Mouse (Mus musculus): Measurements from ENCODE around the gene Cers6. TPM values are rescaled to one million over a fixed set of nuclear protein-coding genes. Genes with fewer than 3 reads are reported as not detected.

Cers6 gene
- polyA plus RNA-seq, 1 experiment from 2014 or later: 34.0 TPM

DNA sequence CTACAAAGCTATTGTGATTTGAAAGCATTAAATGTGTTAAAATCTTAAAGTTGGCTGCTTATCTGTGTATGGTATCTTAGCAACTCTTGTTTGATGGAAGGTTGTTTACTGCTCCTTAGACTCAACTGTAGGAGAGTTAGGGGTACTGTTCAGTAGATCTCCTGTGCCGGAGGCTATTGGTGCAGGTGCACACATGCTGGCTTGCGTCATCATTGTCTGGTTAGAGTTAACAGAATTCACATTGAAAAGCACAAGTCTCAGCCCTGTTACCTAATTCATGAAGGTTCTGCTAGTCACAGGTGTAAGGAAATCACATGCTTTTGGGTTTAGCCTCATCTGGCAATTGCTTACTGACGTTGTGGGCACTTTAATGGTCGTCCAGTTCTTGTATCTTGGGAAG lies 98.3 kb downstream of the Cers6 start:
- ATAC-seq (ENCODE audit: low FRiP score) (no peak), DNase-seq (ENCODE audit: low spot score, missing footprints) (peak; percentile 74)
- Histone ChIP-seq H3K27ac (ENCODE audit: low read depth, low read length) (no peak overlapping the region), H3K27me3 (ENCODE audit: control insufficient read depth, insufficient read depth, low read length) (no peaks in the 10 kb centered on the region), H3K4me1 (ENCODE audit: control insufficient read depth, insufficient read depth, low read length) (no peaks in the 10 kb centered on the region), H3K36me3 (ENCODE audit: control insufficient read depth, insufficient read depth, low read length) (no peaks in the 10 kb centered on the region), H3K4me2 (no peak overlapping the region), H3K9me3 (ENCODE audit: control insufficient read depth, low read length) (no peaks in the 10 kb centered on the region), H3K4me3 (ENCODE audit: low read depth, low read length) (no peak overlapping the region), H3K9ac (ENCODE audit: low read length) (no peak overlapping the region)
- WGBS: 98% methylated on average over 4 of the region's 4 CpGs

DNA sequence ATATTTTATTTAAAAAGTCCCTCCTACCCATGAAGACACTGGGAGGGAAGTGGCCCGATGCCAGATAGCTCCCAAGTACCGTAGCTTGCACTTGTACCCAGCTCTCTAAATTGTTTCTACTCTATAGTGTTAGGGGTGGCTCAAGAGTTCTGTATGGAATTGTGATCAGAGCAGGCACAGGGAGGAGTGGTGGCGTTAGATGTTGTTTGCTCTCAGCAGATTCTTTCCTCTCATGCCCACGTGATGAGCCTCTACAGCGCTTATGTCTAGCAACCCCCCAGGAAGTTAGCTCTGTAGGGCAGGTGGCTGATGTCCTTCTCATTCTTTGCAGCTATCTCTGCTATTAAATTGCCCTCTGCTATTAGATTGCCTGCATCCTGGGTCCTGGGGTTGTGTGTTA lies 98.8 kb downstream of the Cers6 start:
- Histone ChIP-seq H3K4me1 (ENCODE audit: control insufficient read depth, insufficient read depth, low read length) (no peaks in the 10 kb centered on the region), H3K27ac (ENCODE audit: low read depth, low read length) (no peak overlapping the region), H3K9me3 (ENCODE audit: control insufficient read depth, low read length) (no peaks in the 10 kb centered on the region), H3K9ac (ENCODE audit: low read length) (no peak overlapping the region), H3K27me3 (ENCODE audit: control insufficient read depth, insufficient read depth, low read length) (no peaks in the 10 kb centered on the region), H3K36me3 (ENCODE audit: control insufficient read depth, insufficient read depth, low read length) (no peaks in the 10 kb centered on the region), H3K4me2 (no peak overlapping the region), H3K4me3 (ENCODE audit: low read depth, low read length) (no peak overlapping the region)
- WGBS: 95% methylated on average over 5 of the region's 5 CpGs
- no peak for DNase-seq (ENCODE audit: low spot score, missing footprints)
- ATAC-seq (ENCODE audit: low FRiP score): no peak

- no peak overlapping the region for H3K4me2 ChIP-seq
- ATAC-seq (ENCODE audit: low FRiP score) (no peak), DNase-seq (ENCODE audit: low spot score, missing footprints) (no peak)
- H3K9me3 ChIP-seq (ENCODE audit: control insufficient read depth, low read length): no peaks in the 10 kb centered on the region
- H3K4me3 ChIP-seq (ENCODE audit: low read depth, low read length): no peak overlapping the region
- H3K36me3 ChIP-seq (ENCODE audit: control insufficient read depth, insufficient read depth, low read length): no peaks in the 10 kb centered on the region
- H3K27me3 ChIP-seq (ENCODE audit: control insufficient read depth, insufficient read depth, low read length): no peaks in the 10 kb centered on the region
- no peaks in the 10 kb centered on the region for H3K4me1 ChIP-seq (ENCODE audit: control insufficient read depth, insufficient read depth, low read length)
- no peak overlapping the region for H3K9ac ChIP-seq (ENCODE audit: low read length)
- H3K27ac ChIP-seq (ENCODE audit: low read depth, low read length): no peak overlapping the region
- 95% methylated on average over 10 of the region's 10 CpGs for WGBS
Measured at GRCm38 (mm10) chr2:68960620-68961019, 99.4 kb downstream of the Cers6 start.

GRCm38 (mm10) chr2:68966360-68966759 lies 105.1 kb downstream of the Cers6 start:
- H3K36me3 ChIP-seq (ENCODE audit: control insufficient read depth, insufficient read depth, low read length): no peaks in the 10 kb centered on the region
- no peaks in the 10 kb centered on the region for H3K27me3 ChIP-seq (ENCODE audit: control insufficient read depth, insufficient read depth, low read length)
- DNase-seq (ENCODE audit: low spot score, missing footprints) (no peak), ATAC-seq (ENCODE audit: low FRiP score) (no peak)
- no peak overlapping the region for H3K27ac ChIP-seq (ENCODE audit: low read depth, low read length)
- no peak overlapping the region for H3K4me3 ChIP-seq (ENCODE audit: low read depth, low read length)
- H3K4me2 ChIP-seq: no peak overlapping the region
- WGBS: 77% methylated on average over 1 of the region's 1 CpGs
- no peaks in the 10 kb centered on the region for H3K4me1 ChIP-seq (ENCODE audit: control insufficient read depth, insufficient read depth, low read length)
- H3K9me3 ChIP-seq (ENCODE audit: control insufficient read depth, low read length): peaks cover 5% of the 10 kb centered on the region; the same call in 1 of the 2 replicates
- H3K9ac ChIP-seq (ENCODE audit: low read length): no peak overlapping the region

DNA sequence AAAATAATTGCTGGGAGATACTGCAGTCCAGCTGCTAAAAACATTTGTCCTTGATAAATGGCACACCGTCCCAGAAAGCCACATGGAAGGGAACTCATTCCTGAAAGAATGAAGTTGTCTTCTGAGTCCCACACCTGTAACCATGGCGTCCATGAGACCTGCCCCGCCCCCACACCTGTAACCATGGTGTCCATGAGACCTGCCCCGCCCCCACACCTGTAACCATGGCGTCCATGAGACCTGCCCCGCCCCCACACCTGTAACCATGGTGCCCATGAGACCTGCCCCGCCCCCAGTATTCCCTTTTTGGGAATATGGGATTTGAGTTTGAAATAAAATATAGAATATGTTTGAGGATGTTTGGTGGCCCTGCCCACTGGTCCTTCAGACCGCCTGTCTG lies 106.8 kb downstream of the Cers6 start:
- DNase-seq (ENCODE audit: low spot score, missing footprints) (no peak), ATAC-seq (ENCODE audit: low FRiP score) (no peak)
- no peak overlapping the region for H3K4me3 ChIP-seq (ENCODE audit: low read depth, low read length)
- WGBS: 83% methylated on average over 7 of the region's 8 CpGs
- no peak overlapping the region for H3K27ac ChIP-seq (ENCODE audit: low read depth, low read length)
- H3K9ac ChIP-seq (ENCODE audit: low read length): no peak overlapping the region
- H3K4me2 ChIP-seq: no peak overlapping the region
- H3K4me1 ChIP-seq (ENCODE audit: control insufficient read depth, insufficient read depth, low read length): no peaks in the 10 kb centered on the region
- peaks cover 5% of the 10 kb centered on the region; the same call in 1 of the 2 replicates for H3K9me3 ChIP-seq (ENCODE audit: control insufficient read depth, low read length)
- H3K27me3 ChIP-seq (ENCODE audit: control insufficient read depth, insufficient read depth, low read length): no peaks in the 10 kb centered on the region
- H3K36me3 ChIP-seq (ENCODE audit: control insufficient read depth, insufficient read depth, low read length): no peaks in the 10 kb centered on the region

DNA sequence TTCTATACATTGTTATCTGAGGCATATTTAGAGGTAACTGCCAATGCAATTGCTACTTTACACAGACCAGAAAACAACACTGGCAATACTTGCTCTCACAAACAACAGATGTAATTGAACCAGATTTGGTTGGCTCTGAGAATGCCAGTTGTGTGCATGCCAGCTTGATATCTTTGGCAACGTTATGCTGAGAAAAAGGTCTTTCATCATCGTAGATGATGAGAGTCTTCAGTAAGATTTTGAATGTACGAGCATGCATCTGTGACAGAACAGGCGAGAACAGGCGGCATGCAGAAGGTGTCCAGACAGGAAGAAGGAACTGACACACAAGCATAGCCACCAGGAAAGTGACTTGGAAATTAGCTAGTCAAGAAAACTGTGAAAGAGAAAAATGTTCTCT lies 110.6 kb downstream of the Cers6 start:
- no peak overlapping the region for H3K4me3 ChIP-seq (ENCODE audit: low read depth, low read length)
- no peaks in the 10 kb centered on the region for H3K27me3 ChIP-seq (ENCODE audit: control insufficient read depth, insufficient read depth, low read length)
- WGBS: 89% methylated on average over 5 of the region's 5 CpGs
- no peak overlapping the region for H3K9ac ChIP-seq (ENCODE audit: low read length)
- H3K4me2 ChIP-seq: no peak overlapping the region
- no peaks in the 10 kb centered on the region for H3K4me1 ChIP-seq (ENCODE audit: control insufficient read depth, insufficient read depth, low read length)
- no peaks in the 10 kb centered on the region for H3K36me3 ChIP-seq (ENCODE audit: control insufficient read depth, insufficient read depth, low read length)
- no peak overlapping the region for H3K27ac ChIP-seq (ENCODE audit: low read depth, low read length)
- peaks cover 5% of the 10 kb centered on the region; the same call in 1 of the 2 replicates for H3K9me3 ChIP-seq (ENCODE audit: control insufficient read depth, low read length)
- no peak for DNase-seq (ENCODE audit: low spot score, missing footprints)
- no peak for ATAC-seq (ENCODE audit: low FRiP score)

DNA sequence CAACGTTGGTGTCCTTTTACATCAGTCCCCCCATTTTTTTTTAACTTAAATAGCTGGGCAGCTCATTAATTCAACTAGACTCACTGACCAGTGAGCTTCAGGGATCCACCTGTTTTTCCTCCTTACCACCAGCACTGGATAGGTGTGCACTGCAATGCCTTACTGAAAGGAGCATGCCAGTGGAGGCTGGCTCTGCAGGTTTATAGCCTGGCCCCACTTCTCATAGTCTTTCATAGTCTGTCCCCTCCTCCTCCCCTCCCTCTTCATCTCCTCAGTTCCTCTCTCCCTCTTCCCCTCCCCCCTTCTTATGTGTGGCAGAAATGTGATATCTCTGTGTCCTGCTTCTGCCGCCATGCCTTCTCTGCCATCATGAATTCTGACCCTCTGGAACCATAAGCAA lies 112.5 kb downstream of the Cers6 start:
- no peak for DNase-seq (ENCODE audit: low spot score, missing footprints)
- no peaks in the 10 kb centered on the region for H3K27me3 ChIP-seq (ENCODE audit: control insufficient read depth, insufficient read depth, low read length)
- H3K36me3 ChIP-seq (ENCODE audit: control insufficient read depth, insufficient read depth, low read length): no peaks in the 10 kb centered on the region
- no peak overlapping the region for H3K4me3 ChIP-seq (ENCODE audit: low read depth, low read length)
- no peaks in the 10 kb centered on the region for H3K4me1 ChIP-seq (ENCODE audit: control insufficient read depth, insufficient read depth, low read length)
- no peak overlapping the region for H3K9ac ChIP-seq (ENCODE audit: low read length)
- no peak for ATAC-seq (ENCODE audit: low FRiP score)
- H3K4me2 ChIP-seq: no peak overlapping the region
- WGBS: 85% methylated on average over 2 of the region's 2 CpGs
- H3K9me3 ChIP-seq (ENCODE audit: control insufficient read depth, low read length): peaks cover 5% of the 10 kb centered on the region; the same call in 1 of the 2 replicates
- no peak overlapping the region for H3K27ac ChIP-seq (ENCODE audit: low read depth, low read length)

GRCm38 (mm10) chr2:68975286-68975685 lies 114.0 kb downstream of the Cers6 start:
- Histone ChIP-seq H3K27ac (ENCODE audit: low read depth, low read length) (no peak overlapping the region), H3K4me3 (ENCODE audit: low read depth, low read length) (no peak overlapping the region), H3K9me3 (ENCODE audit: control insufficient read depth, low read length) (no peaks in the 10 kb centered on the region), H3K9ac (ENCODE audit: low read length) (no peak overlapping the region), H3K27me3 (ENCODE audit: control insufficient read depth, insufficient read depth, low read length) (no peaks in the 10 kb centered on the region), H3K36me3 (ENCODE audit: control insufficient read depth, insufficient read depth, low read length) (no peaks in the 10 kb centered on the region), H3K4me2 (no peak overlapping the region), H3K4me1 (ENCODE audit: control insufficient read depth, insufficient read depth, low read length) (no peaks in the 10 kb centered on the region)
- ATAC-seq (ENCODE audit: low FRiP score) (no peak), DNase-seq (ENCODE audit: low spot score, missing footprints) (no peak)
- 90% methylated on average over 6 of the region's 6 CpGs for WGBS

GRCm38 (mm10) chr2:68975780-68976179 lies 114.5 kb downstream of the Cers6 start:
- 93% methylated on average over 6 of the region's 6 CpGs for WGBS
- H3K9ac ChIP-seq (ENCODE audit: low read length): no peak overlapping the region
- no peak overlapping the region for H3K4me3 ChIP-seq (ENCODE audit: low read depth, low read length)
- no peak for ATAC-seq (ENCODE audit: low FRiP score)
- no peaks in the 10 kb centered on the region for H3K9me3 ChIP-seq (ENCODE audit: control insufficient read depth, low read length)
- no peaks in the 10 kb centered on the region for H3K4me1 ChIP-seq (ENCODE audit: control insufficient read depth, insufficient read depth, low read length)
- no peak overlapping the region for H3K4me2 ChIP-seq
- no peak for DNase-seq (ENCODE audit: low spot score, missing footprints)
- H3K36me3 ChIP-seq (ENCODE audit: control insufficient read depth, insufficient read depth, low read length): no peaks in the 10 kb centered on the region
- no peak overlapping the region for H3K27ac ChIP-seq (ENCODE audit: low read depth, low read length)
- H3K27me3 ChIP-seq (ENCODE audit: control insufficient read depth, insufficient read depth, low read length): no peaks in the 10 kb centered on the region

DNA sequence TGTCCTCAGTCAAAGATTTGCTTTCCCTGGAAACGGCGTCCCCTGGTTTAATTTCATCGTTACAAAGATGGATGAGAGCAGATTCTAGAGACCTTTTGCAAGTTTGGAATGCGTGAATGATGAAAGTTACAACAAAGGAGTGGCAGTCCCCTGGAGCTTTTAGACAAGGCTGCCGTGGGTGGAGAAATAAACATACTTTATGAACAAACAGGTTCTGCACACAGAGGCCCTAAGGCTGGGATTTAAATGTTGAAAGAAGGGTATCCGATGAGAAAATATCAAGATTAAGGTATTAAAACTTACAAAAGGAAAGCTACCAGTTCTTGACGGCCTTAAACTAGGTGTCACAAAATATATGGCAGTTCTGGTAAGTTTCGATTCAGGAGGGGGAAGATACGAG lies 117.0 kb downstream of the Cers6 start:
- 77% methylated on average over 9 of the region's 9 CpGs for WGBS
- ATAC-seq (ENCODE audit: low FRiP score): no peak
- H3K4me3 ChIP-seq (ENCODE audit: low read depth, low read length): no peak overlapping the region

More for the DNA sequence above, 117.0 kb downstream of the Cers6 start:
- no peak overlapping the region for H3K27ac ChIP-seq (ENCODE audit: low read depth, low read length)
- no peaks in the 10 kb centered on the region for H3K36me3 ChIP-seq (ENCODE audit: control insufficient read depth, insufficient read depth, low read length)
- no peak overlapping the region for H3K4me2 ChIP-seq
- DNase-seq (ENCODE audit: low spot score, missing footprints): no peak
- H3K9me3 ChIP-seq (ENCODE audit: control insufficient read depth, low read length): no peaks in the 10 kb centered on the region
- no peak overlapping the region for H3K9ac ChIP-seq (ENCODE audit: low read length)
- H3K27me3 ChIP-seq (ENCODE audit: control insufficient read depth, insufficient read depth, low read length): no peaks in the 10 kb centered on the region
- peaks cover 8% of the 10 kb centered on the region; the same call in 1 of the 2 replicates for H3K4me1 ChIP-seq (ENCODE audit: control insufficient read depth, insufficient read depth, low read length)
